Mouse (Mus musculus) E14TG2a.4 (cell line): Measurements from ENCODE around the gene Jag1.

Experiments used
- CTCF ChIP-seq: conservative IDR thresholded peaks from 2 replicates; pipeline ENCODE4 v1.5.1; 2014; ENCODE audit warnings: low read length
- NANOG ChIP-seq: IDR thresholded peaks from 2 replicates; pipeline ENCODE4 v1.6.1; 2014; ENCODE audit warnings: borderline replicate concordance, low read length, mixed read lengths
- POU5F1 ChIP-seq: IDR thresholded peaks from 2 replicates; pipeline ENCODE4 v1.6.1; 2014; ENCODE audit warnings: low read length, borderline replicate concordance

DNA sequence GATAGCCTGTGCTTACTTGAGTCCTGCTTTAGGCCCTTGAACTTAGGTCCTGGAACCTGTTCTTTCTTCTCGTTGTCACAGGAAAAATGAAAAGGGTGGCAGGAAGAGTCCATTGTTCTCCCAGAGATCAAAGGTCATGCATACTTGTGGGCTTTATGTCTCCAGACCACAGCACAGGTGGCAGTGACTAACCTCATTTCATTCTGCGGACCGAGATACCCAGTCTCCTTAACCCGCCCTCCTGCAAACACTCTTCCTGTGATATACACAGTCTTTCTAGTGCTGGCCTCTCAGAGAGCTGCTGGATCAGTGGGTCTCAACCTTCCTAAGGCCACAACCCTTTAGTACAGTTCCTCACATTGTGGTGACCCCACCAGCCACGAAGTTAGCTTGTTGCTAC is 17.6 kb upstream of the Jag1 start:
- TF ChIP-seq CTCF: no peak
- TF ChIP-seq POU5F1: no peak
- TF ChIP-seq NANOG: no peak
